ENCODE assay signal across 16 mouse cellular contexts in the genomic region with DNA sequence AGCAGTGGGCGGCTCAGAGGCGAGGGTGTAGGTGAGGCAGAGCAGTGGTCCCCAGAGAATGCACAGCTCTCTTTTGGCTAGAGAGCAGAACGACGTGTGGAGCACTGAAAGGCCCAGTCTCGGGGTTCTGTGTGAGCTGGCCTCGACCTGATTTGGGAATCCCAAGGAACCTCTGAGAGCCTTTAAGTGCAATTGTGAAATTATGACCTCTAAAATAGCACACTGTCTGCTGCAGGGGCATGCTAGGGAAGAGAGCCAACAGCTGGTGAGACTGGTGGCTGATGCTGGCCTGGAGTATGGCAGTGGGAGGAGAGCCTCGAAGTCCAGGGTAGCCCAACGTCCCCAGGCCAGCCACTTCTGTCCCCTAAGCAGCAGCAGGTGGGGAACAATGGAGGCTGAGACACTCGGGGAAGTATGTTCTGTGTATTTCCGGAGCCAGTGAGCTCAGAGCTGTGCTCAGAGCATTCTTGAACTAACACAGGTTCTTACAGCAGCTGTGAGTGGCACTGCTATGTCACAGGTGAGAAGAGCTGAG. TPM values are rescaled to one million over a fixed set of nuclear protein-coding genes. Genes with fewer than 3 reads are reported as not detected.
DNase-seq lines count a peak whose midpoint lies in the region; ATAC-seq and TF ChIP-seq lines count a peak whose summit lies in the region.
"Had no signal": no experiment of that assay in that cellular context is flagged by ENCODE, and none has a peak within 500 bp of the region (broad histone marks: within the 10 kb centered on the region; RNA-seq: fewer than 3 reads in every experiment).

No protein-coding gene starts in this region.

- 0 out of 2 replicates have a peak overlapping the region, but pooled peaks have one; percentile 3 for H3K27ac ChIP-seq in heart, embryonic 10.5 days
- peak overlapping the region; percentile 63; the same call in 1 of the 2 replicates for H3K27ac ChIP-seq in intestine, embryonic 15.5 days
- H3K27ac ChIP-seq in stomach, postnatal 0 days (replicated peaks) = peak overlapping the region; percentile 88
- H3K27ac ChIP-seq: embryonic facial prominence, embryonic 12.5 days; liver, embryonic 12.5 days; neural tube, embryonic 13.5 days had no signal

- no peak for DNase-seq in heart, embryonic 10.5 days (ENCODE audit: low spot score)
- DNase-seq in heart, adult 9 months (ENCODE audit: low spot score in 2 of 2) = no peak
- peak; percentile 2 for DNase-seq in ovary, postnatal 36 days (ENCODE audit: low spot score)
- no peak for DNase-seq in ovary, adult 18-20 months (ENCODE audit: low spot score)
- DNase-seq in stomach, postnatal 0 days (ENCODE audit: low spot score) = no peak
- no peak for DNase-seq in thymus, postnatal 4 days
- DNase-seq: cerebellum, postnatal 36 days; gastrocnemius, postnatal 36 days; kidney, adult 11 months; kidney, postnatal 36 days; thymus, adult 18-20 months had no signal

- no peaks in the 10 kb centered on the region for H3K9me3 ChIP-seq in heart, embryonic 10.5 days
- H3K9me3 ChIP-seq in intestine, embryonic 15.5 days = no peaks in the 10 kb centered on the region
- H3K9me3 ChIP-seq in stomach, postnatal 0 days (ENCODE audit: control insufficient read depth, low read length) = no peaks in the 10 kb centered on the region
- H3K9me3 ChIP-seq: embryonic facial prominence, embryonic 12.5 days; liver, embryonic 12.5 days; neural tube, embryonic 13.5 days had no signal

- H3K4me1 ChIP-seq in heart, embryonic 10.5 days = peaks cover 55% of the 10 kb centered on the region
- H3K4me1 ChIP-seq in intestine, embryonic 15.5 days (replicated peaks) = peaks cover 33% of the 10 kb centered on the region
- peaks cover 18% of the 10 kb centered on the region for H3K4me1 ChIP-seq in stomach, postnatal 0 days (replicated peaks; ENCODE audit: control insufficient read depth, insufficient read depth)

- no peak overlapping the region for H3K4me2 ChIP-seq in intestine, embryonic 15.5 days (replicated peaks)
- no peak overlapping the region for H3K4me2 ChIP-seq in stomach, postnatal 0 days (replicated peaks; ENCODE audit: low read depth)
- H3K4me2 ChIP-seq: embryonic facial prominence, embryonic 12.5 days; liver, embryonic 12.5 days; neural tube, embryonic 13.5 days had no signal

- WGBS in heart, embryonic 10.5 days = 71% methylated on average over 10 of the region's 10 CpGs
- WGBS in intestine, embryonic 15.5 days = 67% methylated on average over 10 of the region's 10 CpGs
- 58% methylated on average over 10 of the region's 10 CpGs for WGBS in stomach, postnatal 0 days

- no peaks in the 10 kb centered on the region for H3K36me3 ChIP-seq in heart, embryonic 10.5 days
- H3K36me3 ChIP-seq in intestine, embryonic 15.5 days = no peaks in the 10 kb centered on the region
- no peaks in the 10 kb centered on the region; the same call in 1 of the 2 replicates for H3K36me3 ChIP-seq in stomach, postnatal 0 days (ENCODE audit: control insufficient read depth, insufficient read depth, low read length)
- H3K36me3 ChIP-seq: embryonic facial prominence, embryonic 12.5 days; liver, embryonic 12.5 days; neural tube, embryonic 13.5 days had no signal

- H3K27me3 ChIP-seq in heart, embryonic 10.5 days (ENCODE audit: insufficient read depth, poor library complexity, severe bottlenecking) = peaks cover 30% of the 10 kb centered on the region
- peaks cover 9% of the 10 kb centered on the region; the same call in 1 of the 2 replicates for H3K27me3 ChIP-seq in intestine, embryonic 15.5 days (replicated peaks)
- H3K27me3 ChIP-seq in stomach, postnatal 0 days (ENCODE audit: control insufficient read depth, insufficient read depth, low read length) = no peaks in the 10 kb centered on the region

- no peak for ATAC-seq in intestine, embryonic 15.5 days
- peak; percentile 2; the same call in 1 of the 2 replicates for ATAC-seq in stomach, postnatal 0 days (ENCODE audit: low FRiP score, low TSS enrichment)
- no peak for ATAC-seq in activated CD4-positive, CD25-positive, alpha-beta regulatory T cell, adult 4 months
- ATAC-seq: liver, embryonic 12.5 days had no signal

- H3K4me3 ChIP-seq in heart, embryonic 10.5 days = no peak overlapping the region
- H3K4me3 ChIP-seq in intestine, embryonic 15.5 days (replicated peaks) = no peak overlapping the region
- H3K4me3 ChIP-seq in stomach, postnatal 0 days (ENCODE audit: low read depth, low read length) = no peak overlapping the region
- H3K4me3 ChIP-seq: embryonic facial prominence, embryonic 12.5 days; liver, embryonic 12.5 days; neural tube, embryonic 13.5 days had no signal

- no peak overlapping the region for H3K9ac ChIP-seq in intestine, embryonic 15.5 days
- no peak overlapping the region for H3K9ac ChIP-seq in stomach, postnatal 0 days (ENCODE audit: low read length)
- H3K9ac ChIP-seq: embryonic facial prominence, embryonic 12.5 days; liver, embryonic 12.5 days; neural tube, embryonic 13.5 days had no signal

- TF ChIP-seq EP300 in stomach, postnatal 0 days (optimal IDR thresholded peaks at IDR 0.05) = no peak

- no peak for TF ChIP-seq CTCF in stomach, postnatal 0 days (IDR thresholded peaks at IDR 0.05; ENCODE audit: low read depth)

RNA-seq across cellular contexts. Expression of a gene that starts 13.4 kb away (rescaled TPM):
- polyA plus RNA-seq in heart, embryonic 10.5 days (2016; fragmentation: Nextera tagmentation; extraction: Ambion mirVana) = 0.04 and 0.07 TPM in 2 replicates
- 1.1 and 1.3 TPM in 2 replicates for polyA plus RNA-seq in intestine, embryonic 15.5 days (2015; fragmentation: Nextera tagmentation; extraction: Ambion mirVana)
- polyA plus RNA-seq in stomach, postnatal 0 days (2015; fragmentation: Nextera tagmentation; extraction: Ambion mirVana) = 1.9 and 2.4 TPM in 2 replicates
- not detected for polyA plus RNA-seq in activated CD4-positive, CD25-positive, alpha-beta regulatory T cell, adult 4 months (2017; shearing (Covaris generic))

RNA-seq across cellular contexts. Expression of a gene that starts 36.8 kb away (rescaled TPM):
- polyA plus RNA-seq in heart, embryonic 10.5 days (2016; fragmentation: Nextera tagmentation; extraction: Ambion mirVana) = 74.0 and 76.8 TPM in 2 replicates
- polyA plus RNA-seq in intestine, embryonic 15.5 days (2015; fragmentation: Nextera tagmentation; extraction: Ambion mirVana) = 67.5 and 68.2 TPM in 2 replicates
- polyA plus RNA-seq in stomach, postnatal 0 days (2015; fragmentation: Nextera tagmentation; extraction: Ambion mirVana) = 35.4 and 39.3 TPM in 2 replicates
- polyA plus RNA-seq in activated CD4-positive, CD25-positive, alpha-beta regulatory T cell, adult 4 months (2017; shearing (Covaris generic)) = 10 to 100 TPM; 15.6 to 26.7 TPM

RNA-seq across cellular contexts. Expression of a gene that starts 39.2 kb away (rescaled TPM):
- 12.6 TPM in 2 replicates for polyA plus RNA-seq in heart, embryonic 10.5 days (2016; fragmentation: Nextera tagmentation; extraction: Ambion mirVana)
- polyA plus RNA-seq in intestine, embryonic 15.5 days (2015; fragmentation: Nextera tagmentation; extraction: Ambion mirVana) = 12.1 and 13.7 TPM in 2 replicates
- 12.4 and 12.8 TPM in 2 replicates for polyA plus RNA-seq in stomach, postnatal 0 days (2015; fragmentation: Nextera tagmentation; extraction: Ambion mirVana)
- polyA plus RNA-seq in activated CD4-positive, CD25-positive, alpha-beta regulatory T cell, adult 4 months (2017; shearing (Covaris generic)) = 1 to 10 TPM; 3.5 to 5.4 TPM

RNA-seq across cellular contexts. Expression of a gene that starts 54.4 kb away (rescaled TPM):
- polyA plus RNA-seq in heart, embryonic 10.5 days (2016; fragmentation: Nextera tagmentation; extraction: Ambion mirVana) = 0.11 TPM in 1 of 2 replicates, not detected in the other
- 0.40 and 0.49 TPM in 2 replicates for polyA plus RNA-seq in intestine, embryonic 15.5 days (2015; fragmentation: Nextera tagmentation; extraction: Ambion mirVana)
- 0.44 and 0.67 TPM in 2 replicates for polyA plus RNA-seq in stomach, postnatal 0 days (2015; fragmentation: Nextera tagmentation; extraction: Ambion mirVana)
- polyA plus RNA-seq in activated CD4-positive, CD25-positive, alpha-beta regulatory T cell, adult 4 months (2017; shearing (Covaris generic)) = 1 to 10 TPM in 1 of 2 experiments, under 1 TPM in 1; 0.34 to 1.4 TPM
- polyA plus RNA-seq: liver, embryonic 12.5 days had no signal

RNA-seq across cellular contexts. Expression of a gene that starts 55.4 kb away (rescaled TPM):
- 24.3 and 27.5 TPM in 2 replicates for polyA plus RNA-seq in heart, embryonic 10.5 days (2016; fragmentation: Nextera tagmentation; extraction: Ambion mirVana)
- polyA plus RNA-seq in intestine, embryonic 15.5 days (2015; fragmentation: Nextera tagmentation; extraction: Ambion mirVana) = 27.8 and 29.6 TPM in 2 replicates
- polyA plus RNA-seq in stomach, postnatal 0 days (2015; fragmentation: Nextera tagmentation; extraction: Ambion mirVana) = 16.5 and 18.7 TPM in 2 replicates
- 10 to 100 TPM; 13.3 to 16.8 TPM for polyA plus RNA-seq in activated CD4-positive, CD25-positive, alpha-beta regulatory T cell, adult 4 months (2017; shearing (Covaris generic))

Comparison
In these comparisons a context has a peak if more than half of its experiments do, and no peak if none do; other contexts are left out.
1. H3K27ac ChIP-seq: peak in every context shown above with its lines; median percentile 88 in stomach, postnatal 0 days; 63 in intestine, embryonic 15.5 days; 3 in heart, embryonic 10.5 days.